Mouse (Mus musculus) gonadal fat pad, adult 2 months (tissue): ENCODE results near the gene Smarca4. TPM values are rescaled to one million over a fixed set of nuclear protein-coding genes. Genes with fewer than 3 reads are reported as not detected.

ENCODE experiments used
- DNase-seq: peaks from one replicate; pipeline ENCODE4 v3.0.0-alpha.2; 2012; ENCODE audit warnings: low read depth
- polyA plus RNA-seq: library from polyadenylated mRNA; depleted of rRNA; stranded (reverse); fragments of >200 nt; gene quantifications from 2 replicates; pipeline ENCODE4 v1.2.3, GENCODE M21; 2012

The Smarca4 gene
- polyA plus RNA-seq, 1 experiment = 38.3 TPM

DNA sequence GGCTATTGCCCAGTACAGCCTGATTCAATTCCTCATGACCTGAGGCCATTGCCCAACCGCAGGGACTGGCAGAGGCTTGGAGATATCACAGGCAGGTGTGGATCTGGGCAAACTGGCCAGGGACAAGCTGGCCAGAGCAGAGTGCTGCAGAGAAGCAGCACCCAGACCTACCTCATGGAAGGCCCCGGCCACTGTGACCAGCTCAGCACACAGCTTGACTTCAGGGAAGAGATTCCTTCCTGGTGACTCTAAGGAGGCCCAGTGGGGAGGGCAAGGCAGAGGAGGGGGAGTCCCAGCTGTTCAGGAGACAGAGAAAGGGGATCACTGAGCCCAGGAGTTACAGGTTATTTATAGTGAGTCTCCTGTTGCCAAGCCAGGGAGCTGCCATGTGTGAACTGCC is 105.1 kb downstream of the Smarca4 start:
- no peak for DNase-seq

GRCm38 (mm10) chr9:21723377-21724146 is 107.6 kb downstream of the Smarca4 start, which contains the start of gene Ldlr:
Gene Ldlr (plus strand): TSS chr9:21723483.
- peak; percentile 79 for DNase-seq

DNA sequence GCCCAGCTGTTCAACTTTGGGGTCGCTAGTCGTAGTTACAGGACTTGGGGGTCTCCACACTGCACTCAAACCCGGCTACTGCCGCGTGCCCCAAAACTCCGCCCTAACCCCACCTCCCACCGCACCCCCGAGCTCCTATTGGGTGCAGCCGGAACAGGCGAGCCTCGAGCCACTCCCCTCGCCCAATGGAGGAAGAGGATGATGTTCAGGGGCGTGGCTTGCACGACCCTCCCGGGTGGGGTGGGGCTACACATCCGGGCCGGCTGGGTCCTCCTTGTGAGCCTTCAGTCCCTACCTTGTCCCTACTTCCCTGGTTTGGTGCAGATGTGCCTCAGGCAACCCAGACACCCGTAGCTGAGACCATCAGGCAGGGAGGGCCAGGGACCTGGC is 108.2 kb downstream of the Smarca4 start:
- no peak for DNase-seq

DNA sequence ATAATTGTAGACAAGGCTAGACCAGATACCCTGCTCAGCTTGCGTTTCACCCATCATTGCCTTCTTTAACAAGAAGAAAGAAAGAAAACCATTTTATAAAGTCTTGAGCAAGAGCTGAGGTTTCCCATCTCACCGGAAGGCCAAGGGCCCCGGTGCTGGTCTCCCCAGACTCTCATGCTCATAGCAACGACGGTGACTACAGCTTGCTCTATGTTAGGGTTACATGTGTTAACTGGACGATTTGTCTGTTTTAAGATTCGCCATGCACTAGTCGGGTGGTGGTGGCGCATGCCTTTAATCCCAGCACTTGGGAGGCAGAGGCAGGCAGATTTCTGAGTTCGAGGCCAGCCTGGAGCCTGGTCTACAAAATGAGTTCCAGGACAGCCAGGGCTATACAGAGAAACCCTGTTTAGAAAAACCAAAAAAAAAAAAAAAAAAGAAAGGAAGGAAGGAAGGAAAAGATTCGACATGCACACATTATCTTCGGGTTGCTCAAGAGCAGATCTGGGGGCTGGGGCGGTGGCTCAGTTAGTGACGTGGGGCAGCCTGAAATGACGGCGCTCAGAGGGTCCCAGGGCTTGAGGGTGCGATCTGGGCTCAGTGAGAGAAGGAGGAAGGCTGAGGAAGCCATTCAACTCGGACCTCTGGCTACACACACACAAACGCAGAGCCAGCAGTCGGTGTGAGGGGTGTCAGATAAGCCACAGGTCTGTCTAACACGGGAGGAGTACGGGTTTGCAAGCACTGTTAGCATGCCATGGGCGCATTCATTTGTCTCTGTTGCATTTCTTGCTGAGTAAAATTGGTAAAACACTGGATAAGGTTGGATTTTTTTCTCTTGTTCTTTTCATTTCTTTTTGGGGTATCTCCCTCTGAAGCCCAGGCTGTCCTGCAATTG is 109.5 kb downstream of the Smarca4 start:
- no peak for DNase-seq

DNA sequence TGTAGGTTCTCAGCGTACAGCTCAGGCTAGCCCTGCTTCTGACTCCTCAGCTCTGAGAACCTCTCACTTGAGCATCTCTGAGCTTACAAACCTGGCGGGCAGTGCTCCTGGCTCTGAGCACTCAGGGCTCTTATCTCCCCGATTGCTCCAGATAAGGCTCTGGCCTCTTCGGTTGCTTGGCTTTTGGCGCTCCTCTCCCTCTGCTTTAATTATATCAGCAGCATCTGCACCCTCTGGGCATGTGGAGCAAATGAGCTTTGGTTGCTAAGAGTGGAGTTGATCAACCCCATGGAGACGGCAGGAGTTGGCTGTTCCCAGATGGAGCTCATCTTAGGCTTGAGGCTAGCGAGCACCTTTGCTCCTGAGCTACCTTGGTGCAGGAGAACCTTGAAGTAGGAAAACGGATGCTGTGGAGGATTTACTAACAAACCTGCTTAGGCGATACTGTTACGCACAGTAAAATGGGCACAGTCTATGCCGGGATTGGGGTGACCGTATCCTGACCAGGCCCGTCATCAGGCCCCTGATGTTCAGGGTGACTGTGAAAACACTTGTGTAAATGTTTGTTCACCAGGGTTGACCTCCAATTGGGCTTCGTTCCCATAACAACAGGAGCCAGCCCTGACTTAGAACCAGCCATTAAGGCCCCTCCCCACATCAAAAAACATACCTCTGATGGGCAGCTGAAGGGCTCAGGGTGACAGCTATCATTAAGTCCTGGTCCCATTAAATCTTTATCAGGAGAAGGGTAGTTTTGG is 110.4 kb downstream of the Smarca4 start:
- DNase-seq = no peak

DNA sequence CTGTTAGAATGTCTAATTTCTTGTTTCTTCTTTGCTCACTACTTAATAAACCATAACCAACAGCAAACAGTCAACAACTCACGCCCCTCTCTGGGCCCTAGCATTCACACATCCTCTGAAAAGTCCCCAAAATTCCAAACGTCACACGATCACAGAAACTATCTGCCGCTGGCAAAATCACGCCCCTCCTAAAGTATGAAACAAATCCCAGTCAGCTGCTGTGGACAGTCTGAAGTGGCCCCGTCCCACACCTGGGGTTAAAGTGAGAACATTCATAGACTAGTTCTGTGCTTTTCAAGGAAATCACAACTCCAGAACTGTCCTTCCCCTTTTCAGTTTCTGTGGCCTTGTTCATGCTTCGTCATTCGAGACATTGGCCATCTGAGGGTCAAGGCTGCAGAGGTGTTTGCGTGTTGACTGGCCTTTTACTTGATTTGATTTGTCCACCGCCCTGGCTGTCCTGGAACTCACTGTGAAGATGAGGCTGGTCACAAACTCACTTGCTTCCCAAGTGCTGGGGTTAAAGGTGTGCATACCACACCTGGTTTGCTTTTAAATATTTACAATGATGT is 112.4 kb downstream of the Smarca4 start:
- no peak for DNase-seq

- DNase-seq = no peak
Measured at GRCm38 (mm10) chr9:21729264-21729663, 113.3 kb downstream of the Smarca4 start.

DNA sequence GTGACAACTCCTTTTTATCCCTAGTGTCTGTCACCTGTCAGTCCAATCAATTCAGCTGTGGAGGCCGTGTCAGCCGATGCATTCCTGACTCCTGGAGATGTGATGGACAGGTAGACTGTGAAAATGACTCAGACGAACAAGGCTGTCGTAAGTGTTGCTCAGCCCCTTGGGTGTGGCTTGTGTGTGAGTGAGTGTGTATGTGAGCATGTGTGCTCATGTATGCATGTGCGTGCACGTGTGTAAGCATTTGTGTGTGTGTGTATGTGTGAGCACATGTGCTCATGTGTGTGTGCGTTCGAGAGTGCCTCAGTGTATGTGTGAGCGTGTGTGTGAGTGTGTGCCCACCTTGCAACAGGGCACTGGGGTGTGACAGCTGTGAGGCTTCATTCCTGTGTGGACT is 116.3 kb downstream of the Smarca4 start:
- no peak for DNase-seq

- no peak for DNase-seq
Measured at GRCm38 (mm10) chr9:21733446-21733845, 117.5 kb downstream of the Smarca4 start.

GRCm38 (mm10) chr9:21733989-21734388 is 118.0 kb downstream of the Smarca4 start:
- no peak for DNase-seq

DNA sequence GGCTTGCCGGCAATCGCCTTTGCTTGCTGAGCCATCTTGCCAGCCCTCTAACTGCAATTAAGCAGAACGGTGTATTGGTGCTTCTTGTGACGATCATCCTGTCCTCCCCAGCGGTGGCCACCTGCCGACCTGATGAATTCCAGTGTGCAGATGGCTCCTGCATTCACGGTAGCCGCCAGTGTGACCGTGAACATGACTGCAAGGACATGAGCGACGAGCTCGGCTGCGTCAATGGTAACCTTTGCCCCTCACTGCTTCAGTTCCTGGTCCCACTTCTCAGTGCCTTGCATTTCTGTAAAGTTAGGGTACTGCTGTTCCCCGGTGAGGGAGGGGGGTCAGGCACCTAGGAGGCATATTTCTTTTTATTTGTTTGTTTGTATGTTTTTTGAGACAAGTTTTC is 119.2 kb downstream of the Smarca4 start:
- no peak for DNase-seq

DNA sequence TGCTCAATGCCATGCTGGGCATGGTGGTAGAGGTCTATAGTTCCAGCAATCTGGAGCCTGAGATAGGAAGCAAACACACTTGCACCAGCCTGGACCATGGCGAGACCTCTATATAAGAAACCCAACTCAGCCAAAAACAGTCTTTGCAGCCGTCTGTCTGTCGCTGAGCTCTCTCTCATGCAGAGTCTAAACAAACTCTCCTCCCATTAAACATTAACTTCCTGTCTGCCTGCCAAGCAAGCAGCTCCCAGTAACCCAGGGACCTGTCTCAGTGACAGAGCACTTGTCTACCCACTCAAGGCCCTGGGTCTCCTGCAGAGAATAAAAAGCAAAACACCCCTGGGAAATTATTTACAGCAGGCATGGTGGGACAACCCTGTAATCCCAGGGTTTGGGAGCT is 120.6 kb downstream of the Smarca4 start:
- DNase-seq = no peak

DNA sequence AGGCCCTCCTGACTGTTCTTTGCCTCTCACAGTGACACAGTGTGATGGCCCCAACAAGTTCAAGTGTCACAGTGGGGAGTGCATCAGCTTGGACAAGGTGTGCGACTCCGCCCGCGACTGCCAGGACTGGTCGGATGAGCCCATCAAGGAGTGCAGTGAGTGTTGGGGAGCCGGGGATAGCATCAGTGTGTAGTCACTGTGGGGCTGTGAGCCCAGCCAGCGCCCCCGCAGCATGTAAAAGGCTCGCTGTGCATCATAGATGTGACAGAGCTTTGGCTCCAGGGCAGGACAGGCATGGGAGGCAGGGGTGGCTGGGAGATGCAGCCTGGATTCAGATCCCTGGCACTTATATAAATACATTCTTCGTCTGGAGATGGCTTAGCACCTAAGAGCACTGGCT is 121.2 kb downstream of the Smarca4 start:
- no peak for DNase-seq

GRCm38 (mm10) chr9:21738776-21739175 is 122.8 kb downstream of the Smarca4 start:
- DNase-seq = no peak

DNA sequence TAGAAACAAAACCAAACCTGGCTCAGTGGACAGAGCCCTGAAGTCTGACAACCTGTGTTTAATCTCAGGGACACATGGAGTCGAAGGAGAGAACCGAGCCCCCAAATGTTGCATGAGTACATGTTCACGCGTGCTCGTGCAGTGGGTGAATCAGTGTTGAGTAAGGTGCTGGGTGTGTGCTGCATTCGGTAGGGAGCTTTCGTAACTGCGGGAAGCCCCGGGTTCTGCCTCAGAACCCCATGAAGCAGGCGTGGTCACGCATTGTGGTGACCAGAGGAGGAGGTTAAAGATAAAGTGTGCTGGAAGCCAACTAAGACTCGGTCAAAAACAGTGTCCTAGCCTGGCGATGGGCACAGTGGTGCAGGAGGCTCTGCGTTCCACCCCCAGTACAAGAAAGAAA is 124.5 kb downstream of the Smarca4 start:
- DNase-seq = no peak

DNA sequence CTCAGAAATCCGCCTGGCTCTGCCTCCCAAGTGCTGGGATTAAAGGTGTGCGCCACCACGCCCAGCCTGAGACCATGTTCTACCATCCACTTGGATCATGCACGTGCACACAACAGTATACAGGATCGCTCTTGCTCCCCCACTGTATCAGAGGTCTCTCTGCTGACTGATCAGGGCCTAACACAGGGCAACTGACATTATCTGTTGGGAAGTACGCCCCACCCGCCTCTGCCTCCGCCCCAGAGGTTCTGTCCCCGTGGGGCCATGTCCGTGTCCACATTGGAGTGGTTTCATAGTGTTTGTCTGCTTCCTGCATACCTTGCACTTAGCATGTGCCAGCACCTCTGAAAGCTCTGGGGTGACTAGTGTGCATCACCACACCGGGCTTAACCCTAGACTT is 125.5 kb downstream of the Smarca4 start:
- no peak for DNase-seq

GRCm38 (mm10) chr9:21747238-21747774 is 131.3 kb downstream of the Smarca4 start:
- no peak for DNase-seq

DNA sequence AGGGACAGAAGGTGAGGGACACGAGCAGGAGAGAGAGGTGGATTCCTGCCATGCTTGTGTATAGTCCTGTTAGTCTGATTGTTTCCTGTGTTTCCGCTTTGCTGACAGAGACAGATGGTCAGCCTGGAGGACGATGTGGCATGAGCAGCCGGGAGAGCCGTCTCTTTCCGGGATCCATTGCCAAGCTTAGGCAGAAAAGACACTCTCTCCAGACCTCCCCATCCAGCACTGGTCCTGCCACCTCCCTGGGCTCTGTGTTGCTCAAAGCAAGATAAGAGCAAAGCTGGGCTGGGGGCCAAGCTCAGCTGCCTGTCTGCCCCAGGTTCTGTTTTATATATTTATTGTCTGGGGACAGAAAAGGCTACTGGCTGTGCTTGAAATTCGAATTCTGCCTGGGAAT is 132.1 kb downstream of the Smarca4 start:
- no peak for DNase-seq

DNA sequence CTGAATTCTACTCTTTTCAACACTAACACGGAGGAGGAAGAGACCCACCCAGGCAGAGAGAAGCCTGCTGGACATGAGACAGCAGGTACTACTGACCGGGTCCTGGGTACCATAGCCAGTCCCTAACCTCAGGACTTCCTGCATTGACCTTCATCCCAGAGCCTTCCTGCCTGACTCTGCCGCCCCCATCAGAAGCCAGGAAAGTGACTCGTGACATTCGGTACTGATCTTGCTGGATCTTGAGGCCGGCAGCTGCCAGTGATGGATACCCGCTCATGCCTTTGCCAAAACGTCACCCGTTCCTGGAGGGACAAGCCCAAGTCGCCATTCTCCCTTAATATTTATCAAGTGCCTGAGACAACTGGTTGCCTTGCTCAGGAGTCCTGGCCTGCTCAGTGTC is 132.5 kb downstream of the Smarca4 start:
- DNase-seq = no peak

DNA sequence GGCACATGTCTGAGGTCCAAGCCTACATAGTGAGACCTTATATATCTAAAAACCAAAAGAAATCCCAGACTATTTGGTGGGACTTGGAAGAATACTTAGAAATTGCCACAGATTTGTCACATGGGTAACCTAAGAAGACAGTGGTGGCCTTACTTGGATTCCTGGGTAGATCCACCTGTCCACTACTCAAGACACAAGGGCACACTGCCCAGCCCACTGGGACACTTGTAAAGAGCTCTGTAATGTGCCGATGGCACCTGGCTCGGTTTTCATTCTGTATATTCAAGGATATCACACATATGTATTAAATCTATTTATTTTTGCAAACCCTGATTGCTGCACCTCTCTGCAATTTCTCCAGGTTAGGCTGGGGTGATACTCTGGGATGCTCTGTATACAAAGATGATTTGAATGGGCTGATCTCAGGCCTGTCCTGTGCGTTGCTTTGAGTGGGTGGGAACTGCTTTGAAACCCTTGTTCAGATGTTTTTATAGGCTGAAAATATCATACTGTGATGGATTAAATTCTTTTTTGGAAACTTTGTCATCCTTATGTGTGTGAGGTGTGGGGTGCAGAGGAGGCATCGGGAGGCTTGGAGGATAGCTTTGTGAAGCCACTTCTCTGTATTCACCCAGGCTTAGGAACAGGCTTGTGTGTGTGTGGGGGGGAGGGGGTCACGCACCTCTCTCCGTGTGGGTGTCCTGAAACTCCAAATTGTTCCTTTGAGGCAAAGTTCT is 133.6 kb downstream of the Smarca4 start:
- no peak for DNase-seq

DNA sequence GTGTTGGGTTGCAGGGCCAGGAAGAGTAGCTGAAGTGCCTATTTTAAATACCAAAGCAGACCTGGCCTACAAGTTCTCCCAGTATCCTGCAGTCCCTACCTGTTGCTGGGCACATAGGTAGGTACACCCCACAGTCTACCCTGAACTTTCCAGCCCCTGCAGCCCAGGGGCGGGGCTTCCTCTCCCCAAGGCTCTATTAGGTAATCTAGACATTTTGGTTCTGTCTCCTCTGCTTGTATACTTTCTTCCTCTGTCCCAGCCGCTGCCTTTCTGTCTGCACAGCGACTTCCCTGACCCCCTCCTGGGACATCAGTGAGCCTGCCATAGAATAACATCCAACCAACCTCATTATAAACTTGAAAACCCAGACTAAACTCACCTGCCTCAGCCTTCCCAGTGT is 134.4 kb downstream of the Smarca4 start:
- DNase-seq = no peak
